Mouse (Mus musculus): ENCODE measurements around the gene Tspan15. TPM values are rescaled to one million over a fixed set of nuclear protein-coding genes. Genes with fewer than 3 reads are reported as not detected.

Tspan15 gene
- polyA plus RNA-seq, 1 experiment from 2014 or later = 106 TPM

- no peak overlapping the region for H3K9ac ChIP-seq (replicated peaks; ENCODE audit: low read depth)
- ATAC-seq (no peak), DNase-seq (ENCODE audit: low spot score) (no peak)
- no peaks in the 10 kb centered on the region for H3K4me1 ChIP-seq (ENCODE audit: insufficient read depth, low read depth, low read length)
- H3K4me3 ChIP-seq (ENCODE audit: low read depth, low read length) = no peak overlapping the region
- no peaks in the 10 kb centered on the region for H3K36me3 ChIP-seq (ENCODE audit: insufficient read depth, low read length)
- no peaks in the 10 kb centered on the region for H3K27me3 ChIP-seq (replicated peaks; ENCODE audit: insufficient read depth, low read length)
- no peak overlapping the region for H3K27ac ChIP-seq (ENCODE audit: low read length)
- H3K4me2 ChIP-seq (replicated peaks; ENCODE audit: low read depth, low read length) = no peak overlapping the region
- TF ChIP-seq EP300 (IDR thresholded peaks at IDR 0.05) (no peak), CTCF (IDR thresholded peaks at IDR 0.05) (no peak)
- no peaks in the 10 kb centered on the region for H3K9me3 ChIP-seq (ENCODE audit: low read length)
- 64% methylated on average over 15 of the region's 15 CpGs for WGBS
These were observed 56.3 kb downstream of the Tspan15 start for GRCm38 (mm10) chr10:62174533-62175313.

- Histone ChIP-seq H3K4me3 (ENCODE audit: low read depth, low read length) (no peak overlapping the region), H3K4me2 (replicated peaks; ENCODE audit: low read depth, low read length) (no peak overlapping the region), H3K4me1 (ENCODE audit: insufficient read depth, low read depth, low read length) (no peaks in the 10 kb centered on the region), H3K9ac (replicated peaks; ENCODE audit: low read depth) (no peak overlapping the region), H3K9me3 (ENCODE audit: low read length) (no peaks in the 10 kb centered on the region), H3K27me3 (replicated peaks; ENCODE audit: insufficient read depth, low read length) (no peaks in the 10 kb centered on the region), H3K36me3 (ENCODE audit: insufficient read depth, low read length) (no peaks in the 10 kb centered on the region), H3K27ac (ENCODE audit: low read length) (no peak overlapping the region)
- ATAC-seq (no peak), DNase-seq (ENCODE audit: low spot score) (no peak)
- TF ChIP-seq EP300 (IDR thresholded peaks at IDR 0.05) (no peak), CTCF (IDR thresholded peaks at IDR 0.05) (no peak)
- WGBS = 27% methylated on average over 9 of the region's 9 CpGs
These were observed 57.1 kb downstream of the Tspan15 start for GRCm38 (mm10) chr10:62173941-62174448.

- no peak for DNase-seq (ENCODE audit: low spot score)
- 11% methylated on average over 9 of the region's 9 CpGs for WGBS
These were observed 58.1 kb downstream of the Tspan15 start for GRCm38 (mm10) chr10:62172841-62173553.

GRCm38 (mm10) chr10:62162410-62162809 lies 68.6 kb downstream of the Tspan15 start:
- ATAC-seq (no peak), DNase-seq (ENCODE audit: low spot score) (no peak)
- H3K36me3 ChIP-seq (ENCODE audit: insufficient read depth, low read length) = no peaks in the 10 kb centered on the region
- H3K4me3 ChIP-seq (ENCODE audit: low read depth, low read length) = no peak overlapping the region
- H3K9me3 ChIP-seq (ENCODE audit: low read length) = no peaks in the 10 kb centered on the region
- no peaks in the 10 kb centered on the region for H3K27me3 ChIP-seq (replicated peaks; ENCODE audit: insufficient read depth, low read length)
- no peak for TF ChIP-seq EP300 (IDR thresholded peaks at IDR 0.05)
- no peak for TF ChIP-seq CTCF (IDR thresholded peaks at IDR 0.05)
- WGBS = 35% methylated on average over 10 of the region's 10 CpGs
- no peak overlapping the region for H3K4me2 ChIP-seq (replicated peaks; ENCODE audit: low read depth, low read length)
- H3K9ac ChIP-seq (replicated peaks; ENCODE audit: low read depth) = no peak overlapping the region
- no peak overlapping the region for H3K27ac ChIP-seq (ENCODE audit: low read length)
- H3K4me1 ChIP-seq (ENCODE audit: insufficient read depth, low read depth, low read length) = no peaks in the 10 kb centered on the region

More at GRCm38 (mm10) chr10:62172841-62173553, 58.1 kb downstream of the Tspan15 start:
- ATAC-seq = no peak
- no peak for TF ChIP-seq CTCF (IDR thresholded peaks at IDR 0.05)
- TF ChIP-seq EP300 (IDR thresholded peaks at IDR 0.05) = no peak
- no peaks in the 10 kb centered on the region for H3K4me1 ChIP-seq (ENCODE audit: insufficient read depth, low read depth, low read length)
- H3K36me3 ChIP-seq (ENCODE audit: insufficient read depth, low read length) = no peaks in the 10 kb centered on the region
- H3K4me2 ChIP-seq (replicated peaks; ENCODE audit: low read depth, low read length) = no peak overlapping the region
- H3K9ac ChIP-seq (replicated peaks; ENCODE audit: low read depth) = no peak overlapping the region
- H3K4me3 ChIP-seq (ENCODE audit: low read depth, low read length) = no peak overlapping the region
- no peaks in the 10 kb centered on the region for H3K27me3 ChIP-seq (replicated peaks; ENCODE audit: insufficient read depth, low read length)
- no peaks in the 10 kb centered on the region for H3K9me3 ChIP-seq (ENCODE audit: low read length)
- no peak overlapping the region for H3K27ac ChIP-seq (ENCODE audit: low read length)

- no peaks in the 10 kb centered on the region for H3K9me3 ChIP-seq (ENCODE audit: low read length)
These were observed 81.1 kb downstream of the Tspan15 start for GRCm38 (mm10) chr10:62149929-62150328.

GRCm38 (mm10) chr10:62147466-62148248 lies 83.4 kb downstream of the Tspan15 start:
- ATAC-seq (no peak), DNase-seq (ENCODE audit: low spot score) (no peak)
- no peak overlapping the region for H3K27ac ChIP-seq (ENCODE audit: low read length)
- H3K9me3 ChIP-seq (ENCODE audit: low read length) = no peaks in the 10 kb centered on the region
- H3K9ac ChIP-seq (replicated peaks; ENCODE audit: low read depth) = no peak overlapping the region
- no peak overlapping the region for H3K4me3 ChIP-seq (ENCODE audit: low read depth, low read length)
- H3K4me2 ChIP-seq (replicated peaks; ENCODE audit: low read depth, low read length) = no peak overlapping the region
- no peaks in the 10 kb centered on the region for H3K27me3 ChIP-seq (replicated peaks; ENCODE audit: insufficient read depth, low read length)
- TF ChIP-seq EP300 (IDR thresholded peaks at IDR 0.05) = no peak
- TF ChIP-seq CTCF (IDR thresholded peaks at IDR 0.05) = no peak
- no peaks in the 10 kb centered on the region for H3K4me1 ChIP-seq (ENCODE audit: insufficient read depth, low read depth, low read length)
- H3K36me3 ChIP-seq (ENCODE audit: insufficient read depth, low read length) = no peaks in the 10 kb centered on the region
- 50% methylated on average over 12 of the region's 12 CpGs for WGBS

More at GRCm38 (mm10) chr10:62149929-62150328, 81.1 kb downstream of the Tspan15 start:
- Histone ChIP-seq H3K4me2 (replicated peaks; ENCODE audit: low read depth, low read length) (no peak overlapping the region), H3K27me3 (replicated peaks; ENCODE audit: insufficient read depth, low read length) (no peaks in the 10 kb centered on the region), H3K9ac (replicated peaks; ENCODE audit: low read depth) (no peak overlapping the region), H3K4me1 (ENCODE audit: insufficient read depth, low read depth, low read length) (no peaks in the 10 kb centered on the region), H3K36me3 (ENCODE audit: insufficient read depth, low read length) (no peaks in the 10 kb centered on the region), H3K4me3 (ENCODE audit: low read depth, low read length) (no peak overlapping the region), H3K27ac (ENCODE audit: low read length) (no peak overlapping the region)
- 56% methylated on average over 7 of the region's 7 CpGs for WGBS
- ATAC-seq (no peak), DNase-seq (ENCODE audit: low spot score) (no peak)
- no peak for TF ChIP-seq CTCF (IDR thresholded peaks at IDR 0.05)
- TF ChIP-seq EP300 (IDR thresholded peaks at IDR 0.05) = no peak
